ENCODE assay signal across 25 mouse cellular contexts in genomic region chr2:167600481-167600995, GRCm38 (mm10). TPM values are rescaled to one million over a fixed set of nuclear protein-coding genes. Genes with fewer than 3 reads are reported as not detected.
A peak's percentile ranks its signal among the peaks of the same experiment; 100 is the strongest.
DNase-seq lines count a peak whose midpoint lies in the region; ATAC-seq and TF ChIP-seq lines count a peak whose summit lies in the region.
"Had no signal": no experiment of that assay in that cellular context is flagged by ENCODE, and none has a peak within 500 bp of the region (broad histone marks: within the 10 kb centered on the region; RNA-seq: fewer than 3 reads in every experiment).

No protein-coding gene starts in this region.

- no peaks in the 10 kb centered on the region for H3K9me3 ChIP-seq in limb, embryonic 10.5 days (replicated peaks)
- H3K9me3 ChIP-seq in midbrain, embryonic 13.5 days = no peaks in the 10 kb centered on the region
- H3K9me3 ChIP-seq: forebrain, embryonic 13.5 days; heart, embryonic 12.5 days; hindbrain, embryonic 15.5 days; neural tube, embryonic 15.5 days had no signal

- no peak overlapping the region for H3K4me3 ChIP-seq in limb, embryonic 10.5 days
- H3K4me3 ChIP-seq in midbrain, embryonic 13.5 days (replicated peaks) = no peak overlapping the region
- H3K4me3 ChIP-seq in left cerebral cortex, adult 2 months = no peak overlapping the region
- H3K4me3 ChIP-seq: erythroblast, embryonic 14.5 days; forebrain, embryonic 13.5 days; heart, embryonic 12.5 days; hindbrain, embryonic 15.5 days; neural tube, embryonic 15.5 days had no signal

- peak; percentile 90 for DNase-seq in heart, adult 11 months
- DNase-seq in heart, postnatal 4 days = no peak
- peak; percentile 33 to 37 for DNase-seq in lung, postnatal 4 days
- DNase-seq in lung, postnatal 10 days = no peak
- no peak for DNase-seq in limb, embryonic 10.5 days (ENCODE audit: low spot score)
- no peak for DNase-seq in left cerebral cortex, adult 2 months (ENCODE audit: extremely low spot score in 1 of 2, low spot score in 2 of 2)
- DNase-seq: adrenal gland, postnatal 36 days; cerebellum, adult 18-20 months; cerebellum, postnatal 10 days; gastrocnemius, postnatal 10 days; kidney, adult 11 months; layer of hippocampus, adult 9-11 months; midbrain, embryonic 14.5 days; retina, postnatal 1 day; right cerebral cortex, postnatal 14 days; thymus, postnatal 4 days had no signal

- no peak overlapping the region for H3K9ac ChIP-seq in midbrain, embryonic 13.5 days (replicated peaks)
- H3K9ac ChIP-seq: forebrain, embryonic 13.5 days; heart, embryonic 12.5 days; hindbrain, embryonic 15.5 days; neural tube, embryonic 15.5 days had no signal

- peak overlapping the region; percentile 92 for H3K27ac ChIP-seq in limb, embryonic 10.5 days
- no peak overlapping the region for H3K27ac ChIP-seq in midbrain, embryonic 13.5 days
- H3K27ac ChIP-seq in left cerebral cortex, adult 2 months = no peak overlapping the region
- H3K27ac ChIP-seq: forebrain, embryonic 13.5 days; hindbrain, embryonic 15.5 days; macrophage; neural tube, embryonic 15.5 days had no signal

- WGBS in limb, embryonic 10.5 days = 78% methylated on average over 8 of the region's 8 CpGs
- WGBS in midbrain, embryonic 13.5 days = 77% methylated on average over 8 of the region's 8 CpGs

- no peaks in the 10 kb centered on the region for H3K36me3 ChIP-seq in limb, embryonic 10.5 days
- no peaks in the 10 kb centered on the region for H3K36me3 ChIP-seq in midbrain, embryonic 13.5 days
- H3K36me3 ChIP-seq: heart, embryonic 12.5 days; hindbrain, embryonic 15.5 days; neural tube, embryonic 15.5 days had no signal

- intact Hi-C loops in left cerebral cortex, adult 2 months (cut with DNase I) = no loop called here

- ATAC-seq in midbrain, embryonic 13.5 days = no peak
- ATAC-seq: forebrain, embryonic 13.5 days; inflammation-experienced regulatory T-cells, adult 6 months had no signal

- H3K4me2 ChIP-seq in midbrain, embryonic 13.5 days (replicated peaks) = no peak overlapping the region
- H3K4me2 ChIP-seq: forebrain, embryonic 13.5 days; heart, embryonic 12.5 days; hindbrain, embryonic 15.5 days; liver, embryonic 11.5 days; neural tube, embryonic 15.5 days had no signal

- peaks cover 3% of the 10 kb centered on the region; the same call in 1 of the 2 replicates for H3K27me3 ChIP-seq in limb, embryonic 10.5 days (ENCODE audit: low read depth, poor library complexity, severe bottlenecking)
- H3K27me3 ChIP-seq in midbrain, embryonic 13.5 days = peaks cover 18% of the 10 kb centered on the region

- peaks cover 96% of the 10 kb centered on the region for H3K4me1 ChIP-seq in limb, embryonic 10.5 days
- H3K4me1 ChIP-seq in midbrain, embryonic 13.5 days (replicated peaks) = peaks cover 11% of the 10 kb centered on the region

- no peak for TF ChIP-seq CTCF in left cerebral cortex, adult 2 months (IDR thresholded peaks at IDR 0.05)

RNA-seq across cellular contexts. Expression of gene Ube2v1, which starts 31.4 kb away (rescaled TPM):
- total RNA-seq in heart, postnatal 4 days (2021) = 100 to 1,000 TPM; 131 to 137 TPM
- polyA plus RNA-seq in limb, embryonic 10.5 days (2016; fragmentation: Nextera tagmentation; extraction: Ambion mirVana) = 375 and 404 TPM in 2 replicates
- polyA plus RNA-seq in midbrain, embryonic 13.5 days (2015; fragmentation: Nextera tagmentation; extraction: Ambion mirVana) = 298 and 301 TPM in 2 replicates
- 100 to 1,000 TPM; 244 to 274 TPM for total RNA-seq in left cerebral cortex, adult 2 months (2021)

Comparison
In these comparisons a context has a peak if more than half of its experiments do, and no peak if none do; other contexts are left out.
1. DNase-seq: peak in heart, adult 11 months (single experiment) and lung, postnatal 4 days (2 of 2); none in heart, postnatal 4 days (single experiment), lung, postnatal 10 days (single experiment), limb, embryonic 10.5 days (single experiment) and left cerebral cortex, adult 2 months (0 of 2).